Mouse (Mus musculus): Measurements from ENCODE around the gene Git2. TPM values are rescaled to one million over a fixed set of nuclear protein-coding genes. Genes with fewer than 3 reads are reported as not detected.

Gene Git2
- 20.5 and 21.3 TPM in 2 replicates for polyA plus RNA-seq (2015; fragmentation: Nextera tagmentation; extraction: Ambion mirVana)

DNA sequence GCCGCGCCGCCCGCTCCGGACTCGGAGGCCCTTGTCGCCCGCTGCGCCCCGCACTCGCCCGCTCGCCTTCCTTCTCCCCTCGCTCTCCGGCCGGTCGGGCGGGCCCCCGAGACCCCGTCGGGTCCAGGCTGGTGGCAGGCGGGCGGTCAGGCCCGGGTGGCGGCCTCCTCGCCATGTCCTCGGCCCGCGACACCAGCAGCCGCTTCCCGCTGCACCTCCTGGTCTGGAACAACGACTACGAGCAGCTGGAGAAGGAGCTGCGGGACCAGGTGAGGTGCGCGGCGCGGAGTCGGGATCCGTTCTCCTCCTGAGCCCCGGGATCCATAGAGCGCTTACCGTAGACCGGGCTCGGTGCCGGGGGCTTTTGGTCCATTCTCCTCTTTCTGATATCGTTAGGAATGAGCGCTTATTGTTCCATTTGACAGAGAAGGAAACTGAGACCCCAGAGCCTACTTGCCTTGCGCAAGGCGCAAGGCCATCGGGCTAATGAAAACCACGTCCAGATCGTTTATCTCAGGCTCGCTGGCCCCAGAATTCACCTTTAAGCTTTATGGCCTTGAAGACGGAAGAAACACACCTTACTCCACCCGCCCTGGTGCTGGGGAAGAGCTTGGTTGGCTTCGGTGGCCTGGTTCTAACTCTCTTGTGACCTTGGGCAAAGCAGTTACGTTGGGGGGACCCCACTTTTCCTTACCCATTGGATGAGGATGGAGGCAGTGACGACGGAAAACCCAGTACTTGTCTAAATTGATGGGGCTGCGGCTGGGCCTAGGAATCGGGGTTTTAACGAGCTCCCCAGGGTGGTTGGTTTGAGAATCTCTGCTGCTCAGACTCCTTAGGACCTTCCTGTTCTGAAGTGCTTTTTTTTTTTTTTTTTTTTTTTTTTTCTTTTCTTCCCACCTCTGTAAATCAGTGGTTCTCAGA lies at the start of gene Git2:
Git2 (minus strand) TSS at position 462 of the 924 bp plus-strand sequence.

DNA sequence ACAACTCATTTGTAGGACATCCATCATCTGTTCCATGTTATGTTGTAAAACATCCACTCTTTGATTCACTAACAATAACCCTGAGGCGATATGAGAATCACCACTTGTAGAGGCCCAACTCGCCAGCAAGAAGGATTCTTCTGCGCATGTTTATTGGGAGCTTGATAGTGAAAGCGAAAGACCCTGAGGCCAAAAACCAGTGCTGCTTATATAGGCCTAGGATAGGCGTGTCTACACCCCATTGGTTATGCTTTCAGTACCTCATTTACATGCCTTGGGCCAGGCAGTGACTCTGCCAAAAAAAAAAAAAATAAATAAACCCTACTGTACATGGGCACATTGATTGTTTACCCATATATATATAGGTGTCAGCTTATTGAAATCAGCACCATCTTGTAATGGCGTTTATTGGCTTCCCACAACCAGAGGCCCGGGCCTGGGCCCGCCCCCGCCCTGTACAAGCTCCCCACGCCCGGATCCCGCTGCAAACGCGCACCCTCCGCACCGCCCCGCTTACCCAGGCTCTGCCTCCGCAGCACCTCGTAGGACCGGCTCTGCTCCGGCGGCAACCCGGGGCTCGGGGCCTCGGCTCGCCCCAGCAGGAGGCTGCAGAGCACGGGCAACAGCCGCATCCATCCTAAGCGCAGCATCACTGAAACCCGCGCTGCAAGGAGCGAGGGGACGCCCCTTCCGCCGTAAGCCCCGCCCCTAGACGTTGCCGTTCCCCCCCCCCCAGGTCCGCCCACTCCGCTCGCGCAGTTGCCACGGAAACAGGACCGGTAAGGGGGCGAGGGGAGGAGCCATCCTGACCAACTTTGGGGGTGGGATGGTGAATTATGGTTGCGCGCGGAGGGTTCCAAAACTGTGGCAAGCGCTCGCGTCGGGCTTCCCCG lies 47.7 kb upstream of the Git2 start, which contains the start of gene 1500011B03Rik:
1500011B03Rik (minus strand) TSS at position 673 of the 893 bp plus-strand sequence.

DNA sequence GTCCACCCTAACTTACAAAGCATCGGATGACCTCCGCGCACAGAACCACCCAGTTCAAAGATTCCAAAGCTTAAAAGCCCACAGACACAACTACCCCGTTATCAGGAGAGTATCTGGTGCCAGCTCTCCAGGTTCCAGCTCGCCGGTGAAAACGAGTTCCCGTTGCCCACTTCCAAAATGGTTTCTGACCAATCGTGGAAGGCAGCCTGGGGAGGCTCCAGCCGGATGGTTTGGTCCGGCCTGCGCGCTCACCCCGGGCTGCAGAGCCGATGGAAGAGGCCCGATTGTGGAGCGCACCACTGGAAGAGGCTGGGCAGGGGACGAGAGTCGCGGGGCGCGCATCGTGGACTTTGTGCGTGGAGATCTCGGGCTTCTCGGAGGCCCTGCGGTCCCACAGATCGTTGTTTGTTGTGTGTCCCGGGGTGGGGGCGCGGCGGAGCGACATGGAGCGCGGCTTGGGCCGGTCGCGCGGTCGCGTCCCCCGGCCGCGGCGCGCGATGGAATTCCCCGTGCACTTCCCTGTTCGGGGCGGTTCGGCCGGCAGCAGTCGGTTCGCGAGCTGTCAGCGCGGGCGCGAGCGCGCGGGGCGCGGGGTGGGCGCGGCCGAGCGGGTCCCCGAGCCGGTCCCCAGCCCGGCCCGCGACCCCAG lies 790 bp downstream of the Git2 start, which contains the start of gene Ankrd13a:
Ankrd13a (plus strand) TSS at position 275 of the 649 bp plus-strand sequence.

DNA sequence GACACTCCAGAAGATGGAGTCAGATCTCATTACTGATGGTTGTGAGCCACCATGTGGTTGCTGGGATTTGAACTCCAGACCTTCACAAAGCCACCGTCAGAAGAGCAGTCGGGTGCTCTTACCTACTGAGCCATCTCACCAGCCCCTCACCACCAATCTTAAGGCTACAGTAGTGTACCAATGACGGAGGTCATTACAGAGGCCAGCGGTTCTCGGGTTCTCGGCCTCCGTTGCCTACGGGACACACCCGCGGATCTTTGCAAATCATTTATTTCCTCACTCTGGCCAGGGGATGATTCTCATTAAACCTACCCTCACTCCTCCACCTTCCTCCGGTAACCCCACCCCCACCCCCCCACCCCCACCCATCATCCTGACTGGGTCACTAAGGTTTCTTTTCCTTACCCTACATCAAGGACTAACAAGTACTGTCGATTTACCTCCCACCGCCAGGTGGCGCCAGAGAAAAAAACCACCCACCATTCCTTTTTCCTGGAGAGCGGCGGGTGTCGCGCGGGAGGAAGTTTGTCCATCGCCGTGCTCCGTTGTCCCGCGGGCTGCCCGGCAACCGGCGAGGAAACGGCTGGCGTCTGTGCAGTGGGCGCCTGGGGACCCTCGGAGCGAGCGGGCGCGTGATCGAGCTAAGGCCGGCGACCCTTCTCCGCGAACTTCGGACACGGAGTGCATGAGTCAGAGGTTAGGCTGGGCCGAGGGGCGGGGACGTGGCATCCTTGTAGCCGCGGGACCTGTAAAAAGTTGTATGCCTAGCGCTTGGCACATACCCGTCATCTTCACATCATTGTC lies 67.8 kb downstream of the Git2 start, which contains the start of gene Tchp:
Tchp (plus strand) TSS at position 496 of the 804 bp plus-strand sequence.

DNA sequence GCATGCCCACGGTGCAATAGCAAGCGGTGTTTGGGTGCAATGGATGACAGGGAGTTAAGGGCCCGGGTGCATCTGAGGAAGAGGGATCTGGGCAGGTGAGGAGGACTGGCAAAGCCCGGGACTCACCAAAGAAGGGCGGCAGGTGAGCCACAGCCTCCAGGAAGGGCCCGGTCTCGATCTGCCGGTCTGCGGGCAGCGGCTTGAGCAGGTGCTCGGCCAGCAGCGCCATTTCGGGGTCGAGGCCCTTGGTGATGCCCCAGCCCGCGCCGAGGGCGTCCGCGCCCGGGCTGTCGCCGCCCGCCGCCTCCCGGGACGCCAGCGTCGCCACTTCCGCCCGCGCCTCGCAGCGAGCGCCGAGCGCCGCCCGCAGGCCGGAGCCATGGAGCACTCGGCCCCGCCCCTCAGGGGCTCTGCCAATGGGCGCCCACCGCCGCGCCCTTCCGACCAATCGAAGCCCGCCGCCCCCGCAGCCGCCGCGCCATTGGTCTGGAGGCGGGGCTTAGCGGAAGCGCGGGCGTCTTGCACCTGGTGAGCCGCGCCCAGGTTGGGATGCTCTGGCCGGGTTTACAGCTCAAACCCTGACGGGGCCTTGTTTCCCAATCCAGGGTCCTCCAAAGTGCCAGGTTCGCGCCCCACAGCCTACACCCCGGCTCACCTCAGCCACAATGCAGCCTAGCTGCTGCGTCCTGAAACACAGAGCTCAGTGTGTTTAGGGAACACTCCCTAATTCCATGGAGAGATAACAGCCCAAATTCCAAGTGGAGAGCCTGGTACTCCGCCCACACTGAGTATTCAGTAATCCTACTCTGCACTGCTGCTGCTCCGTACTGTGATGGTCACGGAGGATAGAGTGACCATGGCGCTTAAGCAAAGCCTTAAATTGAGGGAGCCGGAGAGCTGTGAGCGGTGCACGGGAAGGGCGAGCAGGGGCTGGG lies 84.4 kb downstream of the Git2 start, which contains the start of gene Gltp:
Gltp (minus strand) TSS at position 352 of the 935 bp plus-strand sequence.

Small RNA genes within 50 kb of the gene (microRNA-seq; reads per million reads assigned to microRNA genes)
- gene Mir7028: not detected

Other genes with a start within 250 kb of the Git2 start
- gene Fam222a, start 207.5 kb downstream of the Git2 start, polyA plus RNA-seq (2015; fragmentation: Nextera tagmentation; extraction: Ambion mirVana): 0.28 and 0.30 TPM in 2 replicates
- 5.9 and 6.1 TPM in 2 replicates for gene Trpv4, start 117.1 kb downstream of the Git2 start, polyA plus RNA-seq (2015; fragmentation: Nextera tagmentation; extraction: Ambion mirVana)
- 146 and 158 TPM in 2 replicates for gene Gltp, start 84.5 kb downstream of the Git2 start, polyA plus RNA-seq (2015; fragmentation: Nextera tagmentation; extraction: Ambion mirVana)
- 5.2 and 6.0 TPM in 2 replicates for gene Tchp, start 67.8 kb downstream of the Git2 start, polyA plus RNA-seq (2015; fragmentation: Nextera tagmentation; extraction: Ambion mirVana)
- gene Ankrd13a, start 840 bp downstream of the Git2 start, polyA plus RNA-seq (2015; fragmentation: Nextera tagmentation; extraction: Ambion mirVana): 34.1 and 37.7 TPM in 2 replicates
- 76.9 and 78.8 TPM in 2 replicates for gene 1500011B03Rik, start 48.0 kb upstream of the Git2 start, polyA plus RNA-seq (2015; fragmentation: Nextera tagmentation; extraction: Ambion mirVana)
- gene 4930519G04Rik, start 78.1 kb upstream of the Git2 start, polyA plus RNA-seq (2015; fragmentation: Nextera tagmentation; extraction: Ambion mirVana): not detected in 2 replicates
- gene Gm9936, start 83.2 kb upstream of the Git2 start, polyA plus RNA-seq (2015; fragmentation: Nextera tagmentation; extraction: Ambion mirVana): 0.05 TPM in 1 of 2 replicates, not detected in the other
- gene Oasl2, start 121.4 kb upstream of the Git2 start, polyA plus RNA-seq (2015; fragmentation: Nextera tagmentation; extraction: Ambion mirVana): 12.3 and 19.8 TPM in 2 replicates
- 1.3 and 1.9 TPM in 2 replicates for gene Oasl1, start 147.7 kb upstream of the Git2 start, polyA plus RNA-seq (2015; fragmentation: Nextera tagmentation; extraction: Ambion mirVana)
- 37.9 and 47.7 TPM in 2 replicates for gene 2210016L21Rik, start 166.6 kb upstream of the Git2 start, polyA plus RNA-seq (2015; fragmentation: Nextera tagmentation; extraction: Ambion mirVana)
- gene Hnf1a, start 195.6 kb upstream of the Git2 start, polyA plus RNA-seq (2015; fragmentation: Nextera tagmentation; extraction: Ambion mirVana): 0.12 and 0.17 TPM in 2 replicates
- 18.3 and 20.3 TPM in 2 replicates for gene Sppl3, start 235.6 kb upstream of the Git2 start, polyA plus RNA-seq (2015; fragmentation: Nextera tagmentation; extraction: Ambion mirVana)

Measured in urinary bladder, postnatal 0 days (tissue).